Mouse (Mus musculus) Muller cell, postnatal 12 days (primary cell): ENCODE measurements at regions not wholly inside any gene's neighbourhood (a gene's known extent, or its start where the extent isn't known, plus 50 kb on each side); places are given as distances from the start of the nearest gene placed in this dataset.
"Not testable (repeated sequence)": the region's sequence is repeated elsewhere in the genome, so short reads cannot be mapped to it uniquely, and the experiment has no call there.

ENCODE experiments used
- DNase-seq: peaks from one replicate; pipeline ENCODE4 v3.0.0-alpha.2; 2015; ENCODE audit errors: inconsistent ontology term

- DNase-seq: no peak
Observed at GRCm38 (mm10) chr10:120726369-120726768, 172.5 kb downstream of the Msrb3 start.

- no peak for DNase-seq
Observed at GRCm38 (mm10) chr10:120721956-120722532, 176.9 kb downstream of the Msrb3 start.

DNA sequence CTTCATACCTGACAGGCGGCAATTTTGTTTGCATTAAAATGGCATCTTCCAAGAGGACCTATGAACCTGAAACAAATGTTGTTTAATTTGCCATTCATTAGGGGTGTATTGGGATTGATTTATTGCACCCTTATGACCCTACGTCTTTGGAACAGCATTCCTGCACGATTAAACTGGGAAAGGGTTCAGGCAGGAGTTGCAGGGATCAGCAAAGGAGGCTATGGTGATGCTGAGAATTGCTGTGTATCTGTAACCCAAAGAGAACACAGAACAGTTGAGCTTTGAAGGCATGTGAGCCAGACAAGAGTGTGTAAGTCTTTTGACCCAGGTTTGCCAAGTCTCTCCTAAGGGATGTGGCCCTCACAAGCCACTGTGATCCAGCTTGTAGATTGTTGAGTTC is 177.9 kb downstream of the Msrb3 start:
- no peak for DNase-seq

DNA sequence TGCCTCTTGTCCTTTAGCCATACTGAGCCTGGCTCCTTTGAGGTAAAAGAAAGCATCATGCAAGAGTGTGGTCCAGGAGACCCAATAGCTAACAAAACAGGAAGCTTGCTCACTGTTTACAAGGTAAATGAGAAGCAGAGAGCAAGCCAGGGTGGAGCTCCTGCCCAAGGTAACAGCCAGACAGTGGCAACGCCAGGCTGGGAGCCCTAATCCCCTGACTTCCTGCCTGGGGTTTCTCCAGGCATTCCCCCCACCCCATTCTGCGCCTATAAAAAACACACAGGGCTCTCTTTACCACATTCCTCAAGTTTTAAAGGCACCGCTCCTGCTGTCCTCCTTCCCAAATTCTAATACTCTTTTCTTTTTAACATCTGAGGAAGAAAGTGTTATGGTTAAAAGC is 178.8 kb downstream of the Msrb3 start:
- DNase-seq: no peak

DNA sequence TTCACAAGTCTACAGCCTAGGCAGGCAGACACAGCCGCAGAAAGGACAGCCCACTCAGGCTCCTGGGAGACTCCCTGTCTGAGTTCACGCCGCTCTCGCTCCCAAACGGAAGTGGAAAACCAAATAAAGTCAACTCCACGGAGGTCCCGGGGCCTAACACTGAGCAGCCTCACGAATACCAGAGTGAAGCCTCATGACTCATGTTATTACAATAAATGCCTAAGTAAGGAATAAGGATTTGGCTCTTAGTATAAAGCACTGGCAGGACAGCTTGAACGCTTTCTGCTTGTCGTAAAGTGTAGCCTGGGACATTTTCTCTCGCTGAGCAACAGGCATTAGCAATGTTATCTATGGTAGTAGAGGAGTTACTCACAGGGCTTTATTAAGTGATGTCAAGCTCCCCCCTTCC is 181.7 kb downstream of the Msrb3 start:
- no peak for DNase-seq

DNA sequence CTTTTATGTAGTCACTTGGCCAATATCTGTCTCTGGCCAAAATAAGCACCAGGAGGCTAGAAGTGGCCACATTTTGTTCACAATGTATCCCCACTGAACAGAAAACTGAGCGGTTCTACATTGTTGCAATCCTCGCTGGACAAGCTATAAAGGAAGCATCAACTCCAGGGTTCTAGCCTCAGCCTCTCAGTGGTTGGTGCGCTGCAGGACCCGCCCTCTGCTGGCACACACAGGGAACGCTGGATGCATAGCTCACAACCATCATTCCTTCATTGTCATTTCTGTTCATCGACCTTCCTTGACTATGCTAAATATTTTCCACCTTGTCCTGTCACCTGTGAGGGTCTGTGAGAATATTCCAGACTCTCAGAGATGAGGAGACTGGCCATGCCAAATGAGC is 182.5 kb downstream of the Msrb3 start:
- no peak for DNase-seq

- no peak for DNase-seq
Observed at GRCm38 (mm10) chr10:120707771-120708750, 190.8 kb downstream of the Msrb3 start.

DNA sequence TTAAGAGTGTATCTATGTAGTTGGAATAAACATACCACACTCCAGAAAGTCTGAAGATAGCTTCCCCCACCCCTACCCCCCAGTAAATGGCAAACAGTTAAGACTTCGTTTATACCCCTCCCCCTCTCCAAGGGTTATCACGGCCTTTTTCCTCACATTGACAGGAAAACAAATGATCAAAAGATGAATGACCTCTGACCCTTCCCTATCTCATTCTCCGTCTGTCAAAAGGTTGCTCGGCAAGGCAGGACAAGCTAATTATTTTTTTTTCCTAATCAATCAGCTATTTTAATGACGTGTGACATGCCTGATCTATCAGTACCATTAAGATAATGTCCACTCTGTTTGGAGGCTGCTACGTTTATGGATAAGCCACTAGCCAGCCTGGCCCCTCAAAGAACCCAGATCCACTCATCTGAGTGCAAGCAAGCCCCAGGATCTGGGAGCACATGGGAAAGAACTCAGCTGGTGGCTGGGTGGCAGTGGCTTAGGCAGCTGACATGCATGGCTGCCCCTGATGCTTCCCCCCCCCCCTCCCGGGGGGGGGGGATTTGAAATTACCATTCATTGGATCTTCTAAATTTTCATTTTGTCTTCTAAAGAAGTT is 192.1 kb downstream of the Msrb3 start:
- no peak for DNase-seq

GRCm38 (mm10) chr10:120701833-120702232 is 197.1 kb downstream of the Msrb3 start:
- peak; percentile 74 for DNase-seq

- DNase-seq: no peak
Observed at GRCm38 (mm10) chr10:120697275-120697856, 201.5 kb downstream of the Msrb3 start.

DNA sequence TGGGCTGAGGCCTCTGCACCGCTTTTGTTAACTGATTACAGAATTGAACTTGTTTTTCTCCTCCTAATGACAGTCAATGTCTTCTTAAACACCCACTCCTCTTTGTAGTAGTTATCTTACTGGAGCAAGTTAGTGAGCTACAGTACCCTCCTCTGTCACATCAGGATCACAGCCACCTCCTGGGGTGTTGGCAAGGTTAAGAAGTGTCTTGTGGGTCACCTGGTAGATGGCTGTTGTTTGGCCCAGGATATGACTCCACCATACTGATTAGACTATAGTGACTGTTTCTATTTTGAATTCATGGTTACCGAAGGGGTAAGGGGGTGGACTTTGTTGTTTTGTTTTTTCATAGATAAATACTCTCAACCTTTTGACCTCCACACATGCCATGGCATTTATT is 202.4 kb downstream of the Msrb3 start:
- no peak for DNase-seq

GRCm38 (mm10) chr10:120694472-120694871 is 204.4 kb downstream of the Msrb3 start:
- DNase-seq: peak; percentile 24

GRCm38 (mm10) chr10:120691451-120691850 is 207.4 kb downstream of the Msrb3 start:
- peak; percentile 93 for DNase-seq

- DNase-seq: no peak
Observed at GRCm38 (mm10) chr10:120686123-120686522, 209.9 kb upstream of the Hmga2 start.

- no peak for DNase-seq
Observed at GRCm38 (mm10) chr10:120682021-120682420, 205.8 kb upstream of the Hmga2 start.

GRCm38 (mm10) chr10:120679982-120680381 is 203.7 kb upstream of the Hmga2 start:
- no peak for DNase-seq

DNA sequence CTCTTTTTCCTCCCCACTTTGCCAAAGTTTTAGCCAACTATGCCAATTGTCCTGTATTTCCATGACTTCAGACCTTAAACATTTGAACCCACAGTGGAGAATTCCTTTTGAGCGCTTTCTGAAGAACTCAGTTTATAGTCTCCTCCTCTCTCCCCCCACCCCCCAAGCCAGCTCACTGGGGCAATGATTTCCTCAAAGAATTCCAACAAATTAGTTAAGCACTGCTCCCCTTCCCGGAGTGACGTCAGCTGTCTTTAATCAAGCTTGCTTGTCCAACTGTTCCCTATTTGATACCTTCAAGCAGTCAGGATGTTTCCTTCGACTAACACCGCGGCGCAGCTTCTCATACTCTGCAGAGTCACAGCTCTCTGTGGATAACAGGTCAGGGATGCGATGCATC is 202.0 kb upstream of the Hmga2 start:
- DNase-seq: peak; percentile 58

DNA sequence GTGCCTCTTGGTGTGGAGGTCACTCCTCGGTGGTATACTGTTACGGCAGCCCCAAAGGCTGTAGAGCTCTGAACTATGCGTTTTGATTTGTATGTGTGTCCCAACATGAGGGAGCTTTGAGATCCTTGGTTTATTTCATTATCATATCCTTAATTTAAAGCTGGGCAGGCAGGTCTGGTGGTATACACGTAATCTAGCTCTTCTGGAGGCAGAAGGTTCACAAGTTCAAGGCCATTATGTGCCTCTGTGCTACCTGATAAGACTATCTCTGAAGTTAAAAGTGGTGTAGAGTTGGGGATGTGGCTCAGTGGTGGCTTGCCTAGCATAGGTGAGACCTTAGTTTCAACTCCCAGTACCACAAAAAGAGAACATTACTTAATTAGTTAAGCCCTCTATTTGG is 199.1 kb upstream of the Hmga2 start:
- no peak for DNase-seq

GRCm38 (mm10) chr10:120674321-120675045 is 198.2 kb upstream of the Hmga2 start:
- no peak for DNase-seq

GRCm38 (mm10) chr10:120667678-120668031 is 191.4 kb upstream of the Hmga2 start:
- DNase-seq: not testable (repeated sequence)

- DNase-seq: no peak
Observed at GRCm38 (mm10) chr10:120666985-120667677, 190.9 kb upstream of the Hmga2 start.
